Mouse (Mus musculus) forebrain, embryonic 11.5 days (tissue): ENCODE measurements around the gene Gm20388. TPM values are rescaled to one million over a fixed set of nuclear protein-coding genes. Genes with fewer than 3 reads are reported as not detected.

Experiments
- ATAC-seq: fragments of 200-750 bp; cut with Nextera tagmentation; replicated peaks from 2 replicates; pipeline ENCODE4 v1.8.0; 2017; ENCODE audit warnings: moderate TSS enrichment; ENCODE audit not compliant: low FRiP score
- DNase-seq: peaks from one replicate; pipeline ENCODE4 v3.0.0-alpha.2; 2017; ENCODE audit warnings: low spot score
- H3K27ac ChIP-seq: fragments of 300-500 bp; sonication (generic); 2 replicates; pipeline ENCODE4 v1.5.1; 2014; ENCODE audit warnings: low read depth, low read length
- H3K27me3 ChIP-seq: fragments of 300-500 bp; sonication (generic); 2 replicates; pipeline ENCODE4 v1.6.1; 2014; ENCODE audit warnings: mild to moderate bottlenecking, low read length, mixed read lengths; ENCODE audit not compliant: control insufficient read depth, insufficient read depth
- H3K36me3 ChIP-seq: fragments of 300-500 bp; sonication (generic); 2 replicates; pipeline ENCODE4 v1.6.1; 2014; ENCODE audit warnings: mild to moderate bottlenecking, low read length, moderate library complexity, mixed read lengths; ENCODE audit not compliant: control insufficient read depth, insufficient read depth
- H3K4me1 ChIP-seq: fragments of 300-500 bp; sonication (generic); replicated peaks from 2 replicates; pipeline ENCODE4 v1.6.1; 2014; ENCODE audit warnings: low read length, mixed read lengths; ENCODE audit not compliant: control insufficient read depth, insufficient read depth
- H3K4me2 ChIP-seq: fragments of 300-500 bp; sonication (generic); 2 replicates; pipeline ENCODE4 v1.6.1; 2014; ENCODE audit warnings: low read depth, mild to moderate bottlenecking, low read length, moderate library complexity, mixed read lengths; ENCODE audit not compliant: severe bottlenecking
- H3K4me3 ChIP-seq: fragments of 300-500 bp; sonication (generic); 2 replicates; pipeline ENCODE4 v1.5.1; 2014; ENCODE audit warnings: low read depth, low read length
- H3K9ac ChIP-seq: fragments of 300-500 bp; sonication (generic); 2 replicates; pipeline ENCODE4 v1.6.1; 2014; ENCODE audit warnings: low read length
- H3K9me3 ChIP-seq: fragments of 300-500 bp; sonication (generic); 2 replicates; pipeline ENCODE4 v1.6.1; 2016; ENCODE audit warnings: low read length, mixed read lengths; ENCODE audit not compliant: control insufficient read depth
- whole genome bisulfite sequencing: fragments of 180-500 bp; shearing (Covaris S2); extraction: QIAGEN DNeasy Blood & Tissue Kit; methylation state at CpG from one replicate; pipeline ENCODE4 v1.1.7; 2014; 5-methylcytosine and 5-hydroxymethylcytosine counted together
- polyA plus RNA-seq: library from polyadenylated mRNA; unstranded; fragments of >200 nt; fragmentation: Nextera tagmentation; extraction: Ambion mirVana; gene quantifications from 2 replicates; pipeline ENCODE4 v1.2.1, GENCODE M21; 2014

Gm20388 gene
- polyA plus RNA-seq, 1 experiment from 2014 or later = not detected

DNA sequence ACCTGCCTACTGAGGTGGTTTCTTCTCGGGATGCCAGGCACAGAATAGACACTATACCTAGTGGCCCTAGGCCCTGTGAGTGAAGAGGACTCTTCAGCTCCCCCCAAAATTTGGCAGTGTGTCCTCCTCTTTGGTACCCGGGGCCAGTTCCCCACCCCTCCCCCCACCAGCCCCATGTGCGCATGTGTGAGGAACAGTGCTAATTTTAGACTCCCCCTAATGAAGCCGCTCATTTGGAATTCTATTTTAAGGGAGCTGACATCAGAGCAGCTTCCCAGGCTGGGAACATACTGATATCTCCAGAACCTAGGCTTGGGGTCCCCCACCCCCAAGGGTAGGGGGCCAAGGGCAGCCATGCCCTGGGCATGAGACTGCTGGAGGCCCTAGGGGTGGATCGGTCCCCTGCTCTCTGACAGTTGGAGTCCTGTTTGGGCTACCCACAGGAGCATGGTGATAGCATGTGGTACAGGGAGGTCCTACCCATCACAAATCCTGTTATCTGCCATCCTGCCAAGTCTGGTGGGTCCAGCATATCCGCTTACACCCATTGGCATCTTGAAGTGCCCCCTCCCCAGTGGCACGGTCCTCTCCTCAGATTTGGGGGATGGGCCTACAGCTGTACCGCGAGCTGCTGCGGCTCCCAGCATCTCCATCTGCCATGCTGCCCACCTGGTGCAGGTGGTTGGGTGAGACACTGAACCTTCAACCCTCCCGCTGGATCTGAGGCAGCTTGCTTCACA, 640.5 kb downstream of the Gm20388 start:
- peaks cover 62% of the 10 kb centered on the region for H3K4me1 ChIP-seq
- WGBS = 77% methylated on average over 11 of the region's 11 CpGs
- peak overlapping the region; percentile 48 for H3K4me2 ChIP-seq
- DNase-seq (no peak), ATAC-seq (0 out of 2 replicates have a peak, but pooled peaks have one; percentile 11)
- no peaks in the 10 kb centered on the region; the same call in 1 of the 2 replicates for H3K36me3 ChIP-seq
- H3K9me3 ChIP-seq = no peaks in the 10 kb centered on the region
- H3K9ac ChIP-seq = no peak overlapping the region; the same call in 1 of the 2 replicates
- peak overlapping the region; percentile 90 for H3K27ac ChIP-seq
- no peak overlapping the region; the same call in 1 of the 2 replicates for H3K4me3 ChIP-seq
- H3K27me3 ChIP-seq = no peaks in the 10 kb centered on the region

DNA sequence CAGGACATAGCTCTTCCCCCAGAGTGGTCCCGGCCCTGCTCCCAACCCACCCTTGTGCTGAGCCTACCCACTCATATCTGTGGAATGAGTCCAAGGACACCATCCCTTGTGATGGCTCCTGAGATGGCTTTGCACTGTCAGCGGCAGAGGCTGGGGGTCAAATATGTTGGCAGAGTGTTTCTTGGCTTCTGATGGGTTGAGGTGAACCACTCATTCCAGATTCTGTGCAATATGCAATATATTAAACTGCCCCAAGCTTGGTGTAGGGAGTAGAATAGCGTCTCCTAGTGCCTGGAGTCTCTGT, 641.0 kb downstream of the Gm20388 start:
- no peak overlapping the region for H3K4me2 ChIP-seq
- no peaks in the 10 kb centered on the region; the same call in 1 of the 2 replicates for H3K36me3 ChIP-seq
- H3K27me3 ChIP-seq = no peaks in the 10 kb centered on the region
- WGBS = 88% methylated on average over 3 of the region's 3 CpGs
- 0 out of 2 replicates have a peak overlapping the region, but pooled peaks have one; percentile 90 for H3K27ac ChIP-seq
- no peaks in the 10 kb centered on the region for H3K9me3 ChIP-seq
- no peak overlapping the region; the same call in 1 of the 2 replicates for H3K9ac ChIP-seq
- peaks cover 62% of the 10 kb centered on the region for H3K4me1 ChIP-seq
- DNase-seq = no peak
- ATAC-seq = no peak
- no peak overlapping the region for H3K4me3 ChIP-seq

GRCm38 (mm10) chr8:120552509-120552908, 641.9 kb downstream of the Gm20388 start:
- Histone ChIP-seq H3K4me3 (no peak overlapping the region), H3K27ac (no peak overlapping the region), H3K27me3 (no peaks in the 10 kb centered on the region), H3K36me3 (no peaks in the 10 kb centered on the region; the same call in 1 of the 2 replicates), H3K9ac (no peak overlapping the region), H3K4me1 (peaks cover 67% of the 10 kb centered on the region), H3K9me3 (no peaks in the 10 kb centered on the region), H3K4me2 (no peak overlapping the region)
- no peak for DNase-seq
- 90% methylated on average over 11 of the region's 11 CpGs for WGBS
- no peak for ATAC-seq

DNA sequence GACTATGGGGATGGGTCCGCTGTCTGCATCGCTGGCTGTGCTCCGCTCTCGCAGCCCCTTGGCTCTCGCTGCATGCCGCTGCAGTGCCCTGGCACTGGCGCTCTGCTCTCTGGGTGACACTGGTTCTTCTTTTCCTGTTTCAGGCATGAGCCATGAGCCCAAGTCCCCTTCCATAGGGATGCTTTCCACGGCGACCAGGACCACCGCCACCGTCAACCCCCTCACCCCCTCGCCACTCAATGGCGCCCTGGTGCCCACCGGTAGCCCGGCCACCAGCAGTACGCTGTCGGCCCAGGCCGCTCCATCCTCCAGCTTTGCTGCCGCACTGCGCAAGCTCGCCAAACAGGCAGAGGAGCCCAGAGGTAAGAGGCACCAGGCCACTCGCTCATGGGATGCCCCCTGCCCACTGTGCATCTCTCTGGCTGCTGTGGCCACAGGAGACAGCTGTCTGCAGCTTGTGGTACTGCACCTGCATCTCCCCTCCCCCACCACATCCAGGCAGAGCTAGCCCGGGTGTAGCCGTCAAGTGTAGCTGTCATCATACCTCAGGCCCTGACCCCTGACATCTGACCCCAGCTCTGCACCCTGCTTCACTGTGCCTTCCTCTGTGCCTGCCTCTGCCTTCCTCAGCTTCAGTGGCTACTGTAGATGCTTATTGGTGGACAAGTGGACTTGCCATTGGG, 642.9 kb downstream of the Gm20388 start:
- no peaks in the 10 kb centered on the region for H3K9me3 ChIP-seq
- H3K4me2 ChIP-seq = no peak overlapping the region
- DNase-seq = no peak
- H3K4me1 ChIP-seq = peaks cover 67% of the 10 kb centered on the region
- H3K27ac ChIP-seq = no peak overlapping the region
- no peak for ATAC-seq
- H3K27me3 ChIP-seq = no peaks in the 10 kb centered on the region
- H3K9ac ChIP-seq = no peak overlapping the region
- H3K36me3 ChIP-seq = no peaks in the 10 kb centered on the region; the same call in 1 of the 2 replicates
- WGBS = 86% methylated on average over 24 of the region's 24 CpGs
- H3K4me3 ChIP-seq = no peak overlapping the region

DNA sequence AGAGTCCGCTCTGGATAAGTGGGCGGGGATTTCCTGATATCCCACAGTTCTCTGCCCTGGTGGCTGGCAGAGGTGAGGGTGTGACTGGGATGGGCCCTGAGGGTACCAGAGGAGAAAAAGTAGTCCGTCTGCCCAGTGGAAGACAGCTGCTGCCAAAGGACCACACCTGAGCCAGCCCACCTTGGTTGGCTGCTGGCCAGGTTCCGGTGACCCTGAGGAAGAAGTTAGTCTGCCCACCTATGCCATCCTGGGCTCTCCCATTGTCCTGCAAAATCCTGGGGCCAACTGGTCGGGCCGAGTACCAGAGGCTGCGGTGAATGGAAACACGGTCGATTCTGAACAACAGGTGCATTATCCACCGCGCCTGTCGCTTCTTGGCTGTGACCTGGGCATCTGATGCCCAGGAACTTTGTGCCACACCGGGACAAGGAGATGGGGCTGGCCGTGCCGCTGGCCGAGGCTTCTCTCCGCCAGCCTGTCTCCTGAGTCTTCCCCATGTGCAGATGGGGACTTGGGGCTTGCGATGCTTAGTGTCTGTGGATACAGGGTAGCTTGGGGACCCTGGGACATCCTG, 643.9 kb downstream of the Gm20388 start:
- no peak for ATAC-seq
- WGBS = 95% methylated on average over 18 of the region's 18 CpGs
- peaks cover 69% of the 10 kb centered on the region for H3K4me1 ChIP-seq
- H3K27ac ChIP-seq = no peak overlapping the region
- no peak overlapping the region for H3K4me2 ChIP-seq
- H3K36me3 ChIP-seq = no peaks in the 10 kb centered on the region; the same call in 1 of the 2 replicates
- no peak for DNase-seq
- H3K4me3 ChIP-seq = no peak overlapping the region
- H3K27me3 ChIP-seq = no peaks in the 10 kb centered on the region
- H3K9ac ChIP-seq = no peak overlapping the region
- no peaks in the 10 kb centered on the region for H3K9me3 ChIP-seq

DNA sequence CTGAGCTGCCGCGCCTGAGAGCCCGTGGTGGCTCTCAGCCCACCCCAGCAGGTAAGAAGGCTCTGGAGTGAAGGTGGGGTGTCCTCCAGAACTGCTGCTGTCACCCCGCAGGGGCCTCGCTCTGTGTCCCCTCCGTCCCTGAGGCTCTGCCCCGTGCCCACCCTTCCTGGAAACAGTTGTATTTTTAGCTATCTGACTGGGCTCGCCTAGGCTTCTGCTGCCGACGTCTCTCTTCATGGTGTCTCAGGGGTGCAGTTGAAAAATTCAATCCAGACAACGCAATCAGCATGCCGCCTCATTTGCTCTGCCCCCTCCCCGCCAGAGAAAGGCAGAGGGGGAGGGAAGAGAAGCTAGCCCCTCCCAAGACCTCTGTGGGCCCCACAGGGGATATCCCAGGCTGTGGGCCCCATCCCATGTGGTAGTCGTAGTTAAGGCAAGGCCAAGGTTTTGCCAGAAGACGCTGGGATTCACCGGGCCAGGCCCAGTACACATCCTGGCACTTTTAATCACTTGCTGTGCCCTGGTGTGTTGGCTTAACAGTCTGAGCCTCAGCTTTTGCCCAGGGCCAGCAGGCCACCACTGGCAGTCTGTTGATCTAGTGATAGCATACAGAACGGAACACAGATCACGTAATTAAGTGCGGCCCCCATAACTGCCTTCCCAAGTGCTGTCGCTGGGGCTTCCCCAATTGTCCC, 645.7 kb downstream of the Gm20388 start:
- WGBS = 68% methylated on average over 20 of the region's 20 CpGs
- ATAC-seq = no peak

DNA sequence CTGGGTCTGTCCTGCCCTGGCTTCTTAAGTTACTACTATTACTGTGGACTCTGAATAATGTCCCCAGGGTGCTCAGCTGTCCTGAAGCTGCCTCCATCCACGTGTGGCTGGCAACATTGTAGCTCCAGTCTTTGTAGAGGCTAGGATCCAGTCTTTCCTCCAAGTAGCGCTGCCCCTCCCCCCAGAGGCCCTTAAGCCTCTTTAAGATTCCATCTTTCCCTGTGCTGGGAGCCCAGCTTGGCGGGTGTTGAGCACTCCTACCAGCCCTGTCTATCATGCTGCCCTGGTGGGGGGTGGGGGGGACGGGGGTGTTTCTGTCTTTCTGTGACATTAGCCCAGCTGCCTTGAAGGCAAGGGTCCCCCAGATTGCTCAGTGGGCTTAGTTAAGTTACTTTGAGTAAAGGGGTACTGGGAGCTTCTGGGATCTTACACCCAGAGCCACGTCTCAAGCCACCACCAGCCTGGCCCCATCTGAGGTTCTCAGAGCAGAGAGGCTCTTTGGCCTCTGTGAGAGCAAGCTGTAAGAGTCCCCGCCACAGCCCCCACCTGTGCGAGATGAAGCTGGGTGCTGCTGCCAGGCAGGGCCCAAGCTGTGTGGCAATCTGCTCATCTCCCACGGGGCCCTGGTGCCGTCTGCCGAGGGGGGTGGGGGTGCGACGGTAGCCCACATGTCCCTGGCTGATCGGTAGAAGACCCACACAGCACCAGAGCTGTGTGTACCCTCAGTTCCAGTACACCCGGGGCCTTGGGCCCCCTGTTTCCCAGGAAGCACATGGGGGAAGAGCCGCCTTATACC, 646.7 kb downstream of the Gm20388 start:
- peak overlapping the region; percentile 35 for H3K9ac ChIP-seq
- H3K27ac ChIP-seq = peak overlapping the region; percentile 50; the same call in 1 of the 2 replicates
- ATAC-seq (no peak), DNase-seq (no peak)
- 49% methylated on average over 15 of the region's 15 CpGs for WGBS
- peaks cover 71% of the 10 kb centered on the region for H3K4me1 ChIP-seq
- H3K9me3 ChIP-seq = no peaks in the 10 kb centered on the region
- H3K36me3 ChIP-seq = no peaks in the 10 kb centered on the region; the same call in 1 of the 2 replicates
- 0 out of 2 replicates have a peak overlapping the region, but pooled peaks have one; percentile 15 for H3K4me2 ChIP-seq
- no peak overlapping the region for H3K4me3 ChIP-seq
- no peaks in the 10 kb centered on the region for H3K27me3 ChIP-seq

More for the DNA sequence above, 645.7 kb downstream of the Gm20388 start:
- Histone ChIP-seq H3K27me3 (no peaks in the 10 kb centered on the region), H3K9ac (no peak overlapping the region; the same call in 1 of the 2 replicates), H3K4me2 (no peak overlapping the region), H3K4me1 (peaks cover 67% of the 10 kb centered on the region), H3K4me3 (no peak overlapping the region), H3K27ac (peak overlapping the region; percentile 39; the same call in 1 of the 2 replicates), H3K9me3 (no peaks in the 10 kb centered on the region), H3K36me3 (no peaks in the 10 kb centered on the region; the same call in 1 of the 2 replicates)
- DNase-seq = no peak
